12 mouse cellular contexts compared by ENCODE assay signal in the genomic region with DNA sequence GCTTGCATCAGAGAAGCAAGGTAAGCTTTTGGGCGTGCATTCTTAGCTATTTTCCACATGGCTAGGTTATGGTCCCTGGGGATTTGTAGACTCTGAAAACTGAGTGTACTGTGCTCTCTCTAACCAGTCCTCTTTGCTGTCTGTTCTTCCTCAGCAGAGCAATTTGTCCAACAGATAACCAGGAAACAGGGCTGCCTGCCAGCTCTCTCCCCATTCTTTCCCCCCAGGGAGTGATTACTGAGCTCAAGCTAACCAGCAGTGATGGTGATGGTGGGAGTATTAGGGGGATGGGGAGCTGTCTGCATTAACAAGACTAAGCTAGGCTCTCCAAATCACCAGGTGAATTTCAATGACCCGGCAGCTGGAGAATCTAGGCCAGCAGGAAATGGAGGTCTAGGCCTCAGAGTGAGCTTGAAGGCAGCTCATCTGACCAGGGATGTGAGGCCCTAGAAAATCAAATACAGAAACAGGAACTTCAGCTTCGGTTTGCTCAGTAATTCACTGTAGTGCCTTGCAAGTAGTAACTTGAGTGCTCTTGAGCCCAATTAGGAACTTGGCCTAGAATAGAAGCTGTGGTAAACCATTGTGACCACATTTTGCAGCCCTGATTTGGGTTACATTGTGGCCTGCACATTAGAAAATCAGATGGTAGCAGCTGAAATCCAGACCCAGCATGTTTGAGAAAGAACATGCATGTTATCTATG. TPM values are rescaled to one million over a fixed set of nuclear protein-coding genes. Genes with fewer than 3 reads are reported as not detected.
DNase-seq lines count a peak whose midpoint lies in the region; ATAC-seq and TF ChIP-seq lines count a peak whose summit lies in the region.
"Had no signal": no experiment of that assay in that cellular context is flagged by ENCODE, and none has a peak within 500 bp of the region (broad histone marks: within the 10 kb centered on the region; RNA-seq: fewer than 3 reads in every experiment).

No protein-coding gene starts in this region.

- no peak overlapping the region for H3K4me2 ChIP-seq in limb, embryonic 13.5 days (replicated peaks)
- H3K4me2 ChIP-seq in neural tube, embryonic 14.5 days (ENCODE audit: low read depth, low read length): no peak overlapping the region

- no peak overlapping the region for H3K4me3 ChIP-seq in gastrocnemius, adult 2 months
- no peak overlapping the region for H3K4me3 ChIP-seq in limb, embryonic 13.5 days
- H3K4me3 ChIP-seq in neural tube, embryonic 14.5 days (ENCODE audit: low read depth, low read length): no peak overlapping the region

- no peaks in the 10 kb centered on the region for H3K9me3 ChIP-seq in limb, embryonic 13.5 days
- H3K9me3 ChIP-seq in neural tube, embryonic 14.5 days (ENCODE audit: control insufficient read depth, low read length): no peaks in the 10 kb centered on the region

- peak; percentile 6 for DNase-seq in gastrocnemius, postnatal 25 days
- no peak for DNase-seq in gastrocnemius, adult 2 months
- peak; percentile 52 for DNase-seq in ZHBTc4 (ENCODE audit: low read depth, low spot score)
- DNase-seq in cerebellum, adult 9-11 months: no peak
- no peak for DNase-seq in ovary, postnatal 36 days (ENCODE audit: low spot score)
- DNase-seq in adrenal gland, postnatal 36 days: no peak
- DNase-seq: adrenal gland, adult 8-10 months; cerebellum, postnatal 36 days; liver, postnatal 0 days had no signal

- intact Hi-C loops in gastrocnemius, adult 2 months (cut with DNase I): no loop called here

- peaks cover 14% of the 10 kb centered on the region; the same call in 1 of the 2 replicates for H3K4me1 ChIP-seq in limb, embryonic 13.5 days
- H3K4me1 ChIP-seq in neural tube, embryonic 14.5 days (ENCODE audit: control insufficient read depth, insufficient read depth, low read length): no peaks in the 10 kb centered on the region

- 37% methylated on average over 3 of the region's 3 CpGs for WGBS in limb, embryonic 13.5 days
- 55% methylated on average over 3 of the region's 3 CpGs for WGBS in neural tube, embryonic 14.5 days

- ATAC-seq in limb, embryonic 13.5 days (ENCODE audit: low FRiP score, low read depth): peak; percentile 80
- ATAC-seq in neural tube, embryonic 14.5 days (ENCODE audit: low read depth): peak; percentile 41; the same call in 1 of the 2 replicates
- ATAC-seq: inflammation-experienced regulatory T-cells, adult 6 months; liver, postnatal 0 days had no signal

- H3K27me3 ChIP-seq in limb, embryonic 13.5 days: peaks cover 19% of the 10 kb centered on the region; the same call in 1 of the 2 replicates
- H3K27me3 ChIP-seq in neural tube, embryonic 14.5 days (ENCODE audit: control insufficient read depth, insufficient read depth, low read length): no peaks in the 10 kb centered on the region

- H3K27ac ChIP-seq in gastrocnemius, adult 2 months: no peak overlapping the region
- peak overlapping the region; percentile 85 for H3K27ac ChIP-seq in limb, embryonic 13.5 days
- no peak overlapping the region for H3K27ac ChIP-seq in neural tube, embryonic 14.5 days (ENCODE audit: low read depth, low read length)

- no peaks in the 10 kb centered on the region for H3K36me3 ChIP-seq in limb, embryonic 13.5 days
- H3K36me3 ChIP-seq in neural tube, embryonic 14.5 days (ENCODE audit: control insufficient read depth, insufficient read depth, low read length): no peaks in the 10 kb centered on the region

- TF ChIP-seq CTCF in gastrocnemius, adult 2 months (IDR thresholded peaks at IDR 0.05): no peak

- no peak overlapping the region for H3K9ac ChIP-seq in limb, embryonic 13.5 days
- no peak overlapping the region for H3K9ac ChIP-seq in neural tube, embryonic 14.5 days (replicated peaks; ENCODE audit: low read depth, low read length)
- H3K9ac ChIP-seq: liver, postnatal 0 days had no signal

RNA-seq across cellular contexts. Expression of gene Egfl6, which starts 41.5 kb away (rescaled TPM):
- 1 to 10 TPM in 1 of 2 experiments, under 1 TPM in 1; 0.51 to 1.2 TPM for total RNA-seq in gastrocnemius, postnatal 25 days (2021)
- under 1 TPM; 0.08 to 0.92 TPM for total RNA-seq in gastrocnemius, adult 2 months (2021)
- polyA plus RNA-seq in limb, embryonic 13.5 days (2015; fragmentation: Nextera tagmentation; extraction: Ambion mirVana): 84.2 and 86.0 TPM in 2 replicates
- polyA plus RNA-seq in neural tube, embryonic 14.5 days (2014; fragmentation: Nextera tagmentation; extraction: Ambion mirVana): 5.3 and 6.3 TPM in 2 replicates
- 10 to 100 TPM; 33.3 to 36.4 TPM for total RNA-seq in adrenal gland, postnatal 36 days (2021)
- polyA plus RNA-seq: inflammation-experienced regulatory T-cells, adult 6 months had no signal

Comparison
In these comparisons a context has a peak if more than half of its experiments do, and no peak if none do; other contexts are left out.
1. DNase-seq: peak in gastrocnemius, postnatal 25 days (single experiment) and ZHBTc4 (single experiment); none in gastrocnemius, adult 2 months (single experiment), cerebellum, adult 9-11 months (single experiment), ovary, postnatal 36 days (single experiment) and adrenal gland, postnatal 36 days (0 of 2).
2. RNA of gene Egfl6, which starts 41.5 kb away (total RNA-seq): 33.3 to 36.4 TPM in adrenal gland, postnatal 36 days; 0.51 to 1.2 TPM in gastrocnemius, postnatal 25 days and 0.08 to 0.92 TPM in gastrocnemius, adult 2 months; every median in the first group is over 10 times any median in the second.